Mouse (Mus musculus): ENCODE data around the gene Nsg1. TPM values are rescaled to one million over a fixed set of nuclear protein-coding genes. Genes with fewer than 3 reads are reported as not detected.

The Nsg1 gene
- 53.0 and 53.7 TPM in 2 replicates for polyA plus RNA-seq (2015; fragmentation: Nextera tagmentation; extraction: Ambion mirVana)

GRCm38 (mm10) chr5:38159634-38160413 is at the start of gene Nsg1:
TSS of gene Nsg1 (minus strand) at chr5:38159907.
- Histone ChIP-seq H3K4me2 (replicated peaks; ENCODE audit: low read depth, low read length) (peak within 1 kb of the TSS; percentile 82), H3K4me3 (ENCODE audit: low read depth, low read length) (peak within 1 kb of the TSS; percentile 65), H3K36me3 (ENCODE audit: insufficient read depth, low read length) (no peaks in the 10 kb centered on the region), H3K9me3 (ENCODE audit: low read length) (no peaks in the 10 kb centered on the region), H3K27ac (ENCODE audit: low read length) (no peak within 1 kb of the TSS), H3K9ac (replicated peaks; ENCODE audit: low read depth) (peak within 1 kb of the TSS; percentile 50), H3K27me3 (replicated peaks; ENCODE audit: insufficient read depth, low read length) (peaks cover 10% of the 10 kb centered on the region; the same call in 1 of the 2 replicates), H3K4me1 (ENCODE audit: insufficient read depth, low read depth, low read length) (no peaks in the 10 kb centered on the region)
- DNase-seq (ENCODE audit: low spot score) (no peak), ATAC-seq (0 out of 2 replicates have a peak, but pooled peaks have one; percentile 8)
- WGBS, result 13% methylated on average over 31 of the region's 35 CpGs
- no peak for TF ChIP-seq EP300 (IDR thresholded peaks at IDR 0.05)
- no peak for TF ChIP-seq CTCF (IDR thresholded peaks at IDR 0.05)

GRCm38 (mm10) chr5:38208985-38209384 is 49.3 kb upstream of the Nsg1 start:
- Histone ChIP-seq H3K4me2 (replicated peaks; ENCODE audit: low read depth, low read length) (no peak overlapping the region), H3K9me3 (ENCODE audit: low read length) (no peaks in the 10 kb centered on the region), H3K27ac (ENCODE audit: low read length) (no peak overlapping the region), H3K4me1 (ENCODE audit: insufficient read depth, low read depth, low read length) (no peaks in the 10 kb centered on the region), H3K36me3 (ENCODE audit: insufficient read depth, low read length) (peaks cover 14% of the 10 kb centered on the region), H3K4me3 (ENCODE audit: low read depth, low read length) (no peak overlapping the region), H3K27me3 (replicated peaks; ENCODE audit: insufficient read depth, low read length) (no peaks in the 10 kb centered on the region), H3K9ac (replicated peaks; ENCODE audit: low read depth) (no peak overlapping the region)
- no peak for TF ChIP-seq EP300 (IDR thresholded peaks at IDR 0.05)
- no peak for TF ChIP-seq CTCF (IDR thresholded peaks at IDR 0.05)
- WGBS, result 62% methylated on average over 8 of the region's 8 CpGs
- DNase-seq (ENCODE audit: low spot score) (no peak), ATAC-seq (no peak)

- Histone ChIP-seq H3K9ac (replicated peaks; ENCODE audit: low read depth) (no peak overlapping the region), H3K27ac (ENCODE audit: low read length) (no peak overlapping the region), H3K36me3 (ENCODE audit: insufficient read depth, low read length) (peaks cover 14% of the 10 kb centered on the region; the same call in 1 of the 2 replicates), H3K4me3 (ENCODE audit: low read depth, low read length) (no peak overlapping the region), H3K27me3 (replicated peaks; ENCODE audit: insufficient read depth, low read length) (no peaks in the 10 kb centered on the region), H3K4me2 (replicated peaks; ENCODE audit: low read depth, low read length) (no peak overlapping the region), H3K4me1 (ENCODE audit: insufficient read depth, low read depth, low read length) (no peaks in the 10 kb centered on the region), H3K9me3 (ENCODE audit: low read length) (no peaks in the 10 kb centered on the region)
- no peak for ATAC-seq
- 77% methylated on average over 7 of the region's 7 CpGs for WGBS
- TF ChIP-seq CTCF (IDR thresholded peaks at IDR 0.05) (no peak), EP300 (IDR thresholded peaks at IDR 0.05) (no peak)
- DNase-seq (ENCODE audit: low spot score), result no peak
Measured at GRCm38 (mm10) chr5:38205303-38205726, 45.6 kb upstream of the Nsg1 start.

GRCm38 (mm10) chr5:38199686-38200085 is 40.0 kb upstream of the Nsg1 start:
- H3K4me1 ChIP-seq (ENCODE audit: insufficient read depth, low read depth, low read length), result no peaks in the 10 kb centered on the region
- H3K4me3 ChIP-seq (ENCODE audit: low read depth, low read length), result no peak overlapping the region
- 0 out of 2 replicates have a peak, but pooled peaks cover 15% of the 10 kb centered on the region for H3K36me3 ChIP-seq (ENCODE audit: insufficient read depth, low read length)
- H3K9me3 ChIP-seq (ENCODE audit: low read length), result no peaks in the 10 kb centered on the region
- 88% methylated on average over 2 of the region's 2 CpGs for whole genome bisulfite sequencing
- no peak overlapping the region for H3K27ac ChIP-seq (ENCODE audit: low read length)
- DNase-seq (ENCODE audit: low spot score) (no peak), ATAC-seq (no peak)
- H3K4me2 ChIP-seq (replicated peaks; ENCODE audit: low read depth, low read length), result no peak overlapping the region
- no peaks in the 10 kb centered on the region for H3K27me3 ChIP-seq (replicated peaks; ENCODE audit: insufficient read depth, low read length)
- H3K9ac ChIP-seq (replicated peaks; ENCODE audit: low read depth), result no peak overlapping the region
- TF ChIP-seq CTCF (IDR thresholded peaks at IDR 0.05) (no peak), EP300 (IDR thresholded peaks at IDR 0.05) (no peak)

GRCm38 (mm10) chr5:38197482-38197823 is 37.7 kb upstream of the Nsg1 start:
- TF ChIP-seq CTCF (IDR thresholded peaks at IDR 0.05) (peak; percentile 92), EP300 (IDR thresholded peaks at IDR 0.05) (no peak)
- 17% methylated on average over 7 of the region's 7 CpGs for WGBS
- 0 out of 2 replicates have a peak, but pooled peaks have one; percentile 47 for ATAC-seq

GRCm38 (mm10) chr5:38196821-38197481 is 37.2 kb upstream of the Nsg1 start:
- Histone ChIP-seq H3K9me3 (ENCODE audit: low read length) (no peaks in the 10 kb centered on the region), H3K27me3 (replicated peaks; ENCODE audit: insufficient read depth, low read length) (no peaks in the 10 kb centered on the region)

More at GRCm38 (mm10) chr5:38197482-38197823, 37.7 kb upstream of the Nsg1 start:
- no peaks in the 10 kb centered on the region for H3K27me3 ChIP-seq (replicated peaks; ENCODE audit: insufficient read depth, low read length)
- no peak overlapping the region for H3K27ac ChIP-seq (ENCODE audit: low read length)
- no peaks in the 10 kb centered on the region for H3K9me3 ChIP-seq (ENCODE audit: low read length)
- no peak overlapping the region for H3K4me2 ChIP-seq (replicated peaks; ENCODE audit: low read depth, low read length)
- no peak overlapping the region for H3K9ac ChIP-seq (replicated peaks; ENCODE audit: low read depth)
- 0 out of 2 replicates have a peak, but pooled peaks cover 15% of the 10 kb centered on the region for H3K36me3 ChIP-seq (ENCODE audit: insufficient read depth, low read length)
- DNase-seq (ENCODE audit: low spot score), result peak; percentile 74
- no peaks in the 10 kb centered on the region for H3K4me1 ChIP-seq (ENCODE audit: insufficient read depth, low read depth, low read length)
- H3K4me3 ChIP-seq (ENCODE audit: low read depth, low read length), result no peak overlapping the region

More at GRCm38 (mm10) chr5:38196821-38197481, 37.2 kb upstream of the Nsg1 start:
- Histone ChIP-seq H3K4me1 (ENCODE audit: insufficient read depth, low read depth, low read length) (no peaks in the 10 kb centered on the region), H3K36me3 (ENCODE audit: insufficient read depth, low read length) (0 out of 2 replicates have a peak, but pooled peaks cover 15% of the 10 kb centered on the region), H3K9ac (replicated peaks; ENCODE audit: low read depth) (no peak overlapping the region), H3K27ac (ENCODE audit: low read length) (no peak overlapping the region), H3K4me2 (replicated peaks; ENCODE audit: low read depth, low read length) (no peak overlapping the region), H3K4me3 (ENCODE audit: low read depth, low read length) (no peak overlapping the region)
- 67% methylated on average over 5 of the region's 5 CpGs for WGBS
- ATAC-seq (no peak), DNase-seq (ENCODE audit: low spot score) (no peak)
- TF ChIP-seq CTCF (IDR thresholded peaks at IDR 0.05) (no peak), EP300 (IDR thresholded peaks at IDR 0.05) (no peak)
